Mouse (Mus musculus) liver, adult 2 months (tissue): ENCODE measurements around the gene Psme2. TPM values are rescaled to one million over a fixed set of nuclear protein-coding genes. Genes with fewer than 3 reads are reported as not detected.

Experiments
- DNase-seq: peaks from one replicate; pipeline ENCODE4 v3.0.0-alpha.2; 2011; ENCODE audit warnings: low read depth, low spot score; ENCODE audit errors: extremely low read depth
- H3K27ac ChIP-seq: fragments of 200-500 bp; replicated peaks from 2 replicates; pipeline ENCODE4 v1.5.1; 2012; ENCODE audit warnings: low read depth, mild to moderate bottlenecking, control low read depth, inconsistent platforms, low read length; ENCODE audit not compliant: insufficient read depth
- H3K27me3 ChIP-seq: fragments of 200-500 bp; 2 replicates; pipeline ENCODE4 v1.6.1; 2012; ENCODE audit warnings: mild to moderate bottlenecking, moderate library complexity, low read length, inconsistent platforms; ENCODE audit not compliant: control insufficient read depth, insufficient read depth
- H3K36me3 ChIP-seq: fragments of 200-500 bp; 2 replicates; pipeline ENCODE4 v1.6.1; 2012; ENCODE audit warnings: low read length, inconsistent platforms; ENCODE audit not compliant: control insufficient read depth, insufficient read depth
- H3K4me1 ChIP-seq: fragments of 200-500 bp; 2 replicates; pipeline ENCODE4 v1.6.1; 2011; ENCODE audit warnings: low read length; ENCODE audit not compliant: control insufficient read depth, insufficient read depth
- H3K4me3 ChIP-seq: fragments of 200-500 bp; 2 replicates; pipeline ENCODE4 v1.5.1; 2011; ENCODE audit warnings: low read depth, mild to moderate bottlenecking, control low read depth, low read length, moderate library complexity; ENCODE audit not compliant: insufficient read depth
- H3K79me2 ChIP-seq: fragments of 200-500 bp; 2 replicates; pipeline ENCODE4 v1.6.1; 2012; ENCODE audit warnings: inconsistent platforms, mild to moderate bottlenecking, low read length, moderate library complexity; ENCODE audit not compliant: control insufficient read depth, insufficient read depth
- H3K9ac ChIP-seq: fragments of 200-500 bp; 2 replicates; pipeline ENCODE4 v1.6.1; 2012; ENCODE audit warnings: low read depth, mild to moderate bottlenecking, control low read depth, inconsistent platforms, low read length
- CTCF ChIP-seq: fragments of 200-500 bp; IDR thresholded peaks from 2 replicates; pipeline ENCODE4 v1.5.1; 2011; ENCODE audit warnings: low read depth, low read length, control low read depth
- POLR2A ChIP-seq: fragments of 200-500 bp; IDR thresholded peaks from 2 replicates; pipeline ENCODE4 v1.6.1; 2011; ENCODE audit warnings: low read length, control low read depth; ENCODE audit not compliant: insufficient read depth; ENCODE audit errors: extremely low read depth
- WGBS: fragments of 180-500 bp; shearing (Covaris S2); methylation state at CpG from one replicate; pipeline ENCODE4 v1.1.7; 2018; 5-methylcytosine and 5-hydroxymethylcytosine counted together
- polyA plus RNA-seq: library from polyadenylated mRNA; depleted of rRNA; stranded (reverse); fragments of >200 nt; gene quantifications from 2 replicates; pipeline ENCODE4 v1.2.3, GENCODE M21; 2012
- total RNA-seq: library from RNA; depleted of rRNA; stranded (reverse); fragments of >200 nt; gene quantifications from 2 replicates; pipeline ENCODE4 v1.2.3, GENCODE M21; 2014

Psme2 gene
- total and polyA plus RNA-seq, 2 experiments: 55.9 to 142 TPM

DNA sequence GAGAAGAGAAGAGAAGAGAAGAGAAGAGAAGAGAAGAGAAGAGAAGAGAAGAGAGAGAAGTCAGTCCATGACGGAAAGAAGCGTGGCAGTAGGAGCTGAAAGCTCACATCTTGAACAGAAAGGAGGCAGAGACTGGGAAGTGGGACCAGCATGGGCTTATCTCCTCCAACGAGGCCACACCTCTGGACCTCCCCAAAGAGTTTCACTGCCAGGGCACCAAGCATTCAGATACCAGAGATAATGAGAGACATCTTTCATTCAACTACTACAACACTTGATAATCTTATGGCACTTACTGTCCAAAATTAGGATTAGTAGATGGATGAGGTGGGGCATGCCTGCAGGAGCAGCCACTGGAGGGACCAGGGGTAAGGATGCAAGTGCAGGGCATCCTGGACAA, 35.1 kb downstream of the Psme2 start:
- H3K27me3 ChIP-seq: no peaks in the 10 kb centered on the region
- no peak overlapping the region for H3K9ac ChIP-seq
- H3K4me3 ChIP-seq: no peak overlapping the region
- DNase-seq: no peak
- H3K79me2 ChIP-seq: no peaks in the 10 kb centered on the region
- 84% methylated on average over 3 of the region's 3 CpGs for WGBS
- H3K4me1 ChIP-seq: peaks cover 7% of the 10 kb centered on the region
- H3K27ac ChIP-seq: no peak overlapping the region
- TF ChIP-seq POLR2A (no peak), CTCF (no peak)
- H3K36me3 ChIP-seq: no peaks in the 10 kb centered on the region

DNA sequence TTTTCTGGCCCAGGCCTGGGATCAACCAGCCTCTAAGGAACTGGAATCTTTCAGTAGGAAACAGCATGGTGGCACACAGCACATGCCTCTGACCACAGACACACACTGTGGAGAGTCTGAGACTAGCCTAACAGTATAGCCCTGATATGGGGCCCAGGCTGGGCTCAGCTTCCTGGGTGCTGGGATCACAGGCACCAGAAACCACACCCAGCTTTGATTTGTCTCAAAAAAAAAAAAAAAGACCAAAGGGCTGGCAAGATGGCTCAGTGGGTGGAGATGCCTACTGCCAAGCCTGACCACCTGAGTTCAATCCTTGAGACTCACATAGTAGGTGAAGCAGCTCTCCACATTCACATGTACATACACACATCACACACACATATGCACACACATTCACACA, 36.3 kb downstream of the Psme2 start:
- TF ChIP-seq CTCF (no peak), POLR2A (no peak)
- Histone ChIP-seq H3K27me3 (no peaks in the 10 kb centered on the region), H3K4me1 (peaks cover 7% of the 10 kb centered on the region), H3K9ac (no peak overlapping the region), H3K36me3 (no peaks in the 10 kb centered on the region), H3K79me2 (no peaks in the 10 kb centered on the region), H3K4me3 (no peak overlapping the region), H3K27ac (no peak overlapping the region)
- no peak for DNase-seq

DNA sequence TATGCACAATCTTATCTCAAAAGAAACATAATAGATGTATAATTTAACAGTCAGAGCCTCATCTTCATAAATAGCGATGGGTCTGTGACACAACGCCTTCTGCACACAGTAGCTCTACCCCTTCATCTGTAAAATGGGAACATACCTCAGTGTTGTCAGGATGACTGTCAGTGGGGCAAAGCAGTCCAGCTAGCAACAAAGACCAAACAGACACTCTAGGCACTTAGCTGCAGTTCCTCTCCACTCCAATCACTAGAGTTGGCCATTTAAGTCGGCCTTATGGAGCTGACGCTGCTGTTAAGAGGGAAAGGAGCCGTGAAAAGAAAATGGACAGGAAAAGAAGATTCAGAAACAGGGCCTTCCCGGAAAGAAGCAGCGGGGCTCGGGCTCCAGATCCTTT, 39.1 kb downstream of the Psme2 start:
- DNase-seq: no peak
- no peaks in the 10 kb centered on the region for H3K36me3 ChIP-seq
- no peaks in the 10 kb centered on the region for H3K27me3 ChIP-seq
- 96% methylated on average over 8 of the region's 8 CpGs for WGBS
- H3K27ac ChIP-seq: no peak overlapping the region
- 0 out of 2 replicates have a peak, but pooled peaks cover under 1% of the 10 kb centered on the region for H3K4me1 ChIP-seq
- TF ChIP-seq CTCF: no peak
- TF ChIP-seq POLR2A: no peak
- H3K9ac ChIP-seq: no peak overlapping the region
- no peak overlapping the region for H3K4me3 ChIP-seq
- no peaks in the 10 kb centered on the region for H3K79me2 ChIP-seq

DNA sequence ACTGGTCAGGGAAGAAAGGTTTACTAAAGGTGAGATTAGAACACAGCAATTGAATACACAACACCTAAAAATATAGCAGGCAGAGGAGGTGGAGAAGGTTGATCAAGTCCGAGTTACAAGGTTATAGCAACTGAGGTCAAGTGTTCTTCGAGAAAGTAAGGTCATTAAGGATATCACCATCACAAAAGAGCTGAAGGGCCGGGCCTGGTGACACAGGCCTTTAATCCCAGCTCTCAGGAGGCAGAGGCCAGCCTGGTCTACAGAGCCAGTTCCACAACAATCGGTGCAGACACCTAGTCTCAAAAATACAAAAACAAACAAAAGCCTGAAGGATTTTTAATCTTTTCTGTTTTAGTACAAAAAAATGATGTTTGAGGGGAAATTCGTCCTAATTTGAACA, 39.6 kb downstream of the Psme2 start:
- H3K27ac ChIP-seq: no peak overlapping the region
- DNase-seq: no peak
- no peak overlapping the region for H3K4me3 ChIP-seq
- H3K36me3 ChIP-seq: no peaks in the 10 kb centered on the region
- H3K9ac ChIP-seq: no peak overlapping the region
- no peaks in the 10 kb centered on the region for H3K79me2 ChIP-seq
- WGBS: 77% methylated on average over 5 of the region's 5 CpGs
- no peaks in the 10 kb centered on the region for H3K4me1 ChIP-seq
- TF ChIP-seq CTCF (no peak), POLR2A (no peak)
- no peaks in the 10 kb centered on the region for H3K27me3 ChIP-seq

DNA sequence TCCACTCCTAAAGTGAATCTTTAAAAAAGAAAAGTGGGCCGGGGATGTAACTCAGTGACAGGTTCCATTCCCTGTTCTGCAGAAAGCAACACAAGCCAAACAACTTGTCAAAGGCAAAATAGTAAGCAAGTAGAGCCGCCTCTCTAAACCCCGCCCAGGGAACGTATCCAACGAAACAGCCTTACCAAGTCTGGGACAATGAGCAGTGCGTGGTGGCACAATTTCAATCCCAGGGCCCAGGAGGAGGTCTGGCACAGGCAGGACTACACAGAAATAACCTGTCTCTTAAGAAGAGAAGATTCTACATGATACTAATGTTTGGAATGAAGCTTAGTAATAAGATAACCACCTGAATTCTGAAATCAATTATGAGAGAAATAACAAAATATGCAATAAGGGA, 40.7 kb downstream of the Psme2 start:
- H3K4me3 ChIP-seq: no peak overlapping the region
- no peaks in the 10 kb centered on the region for H3K79me2 ChIP-seq
- no peaks in the 10 kb centered on the region for H3K4me1 ChIP-seq
- no peak for DNase-seq
- no peak for TF ChIP-seq POLR2A
- TF ChIP-seq CTCF: no peak
- H3K36me3 ChIP-seq: no peaks in the 10 kb centered on the region
- no peaks in the 10 kb centered on the region for H3K27me3 ChIP-seq
- no peak overlapping the region for H3K27ac ChIP-seq
- WGBS: 84% methylated on average over 6 of the region's 6 CpGs
- no peak overlapping the region for H3K9ac ChIP-seq

DNA sequence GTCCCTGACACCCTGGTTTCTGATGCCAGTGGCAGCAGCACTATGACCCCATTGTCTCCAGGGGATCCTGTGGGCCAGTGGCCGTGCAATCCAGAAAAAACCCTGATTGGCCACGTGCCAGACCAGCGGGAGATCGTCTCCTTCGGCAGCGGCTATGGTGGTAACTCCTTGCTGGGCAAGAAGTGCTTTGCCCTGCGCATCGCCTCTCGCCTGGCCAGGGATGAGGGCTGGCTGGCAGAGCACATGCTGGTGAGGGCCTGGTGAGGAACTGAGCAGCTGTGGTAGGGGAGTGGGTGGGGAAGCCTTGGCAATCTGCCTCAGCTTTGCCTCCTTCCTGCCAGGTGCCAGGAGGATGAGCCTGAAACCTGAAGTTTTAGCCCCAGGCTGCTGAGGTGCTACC, 46.6 kb downstream of the Psme2 start:
- no peak for DNase-seq
- Histone ChIP-seq H3K36me3 (no peaks in the 10 kb centered on the region), H3K9ac (no peak overlapping the region), H3K27me3 (no peaks in the 10 kb centered on the region), H3K4me3 (no peak overlapping the region), H3K27ac (no peak overlapping the region), H3K4me1 (no peaks in the 10 kb centered on the region), H3K79me2 (no peaks in the 10 kb centered on the region)
- 89% methylated on average over 9 of the region's 9 CpGs for WGBS
- no peak for TF ChIP-seq CTCF
- no peak for TF ChIP-seq POLR2A
